Mouse (Mus musculus) myocyte (in vitro differentiated cells): Measurements from ENCODE around the gene Mrpl54.

Experiments
- CEBPB ChIP-seq: IDR thresholded peaks from 2 replicates; pipeline ENCODE4 v1.6.1; 2011; ENCODE audit warnings: mild to moderate bottlenecking, moderate library complexity; ENCODE audit not compliant: poor library complexity, insufficient read depth, severe bottlenecking
- MYOG ChIP-seq, 3 experiments: IDR thresholded peaks; one replicate each; pipeline ENCODE4 v1.6.1; 2011; ENCODE audit warnings: control low read depth in 2 of 3, low read depth in 2 of 3, mild to moderate bottlenecking in 2 of 3; ENCODE audit not compliant: insufficient read length in 2 of 3, control insufficient read depth in 1 of 3, insufficient read depth in 1 of 3
- POLR2A ChIP-seq: IDR thresholded peaks from one replicate; pipeline ENCODE4 v1.6.1; 2011; ENCODE audit warnings: low read depth, mild to moderate bottlenecking, control low read depth, moderate library complexity; ENCODE audit not compliant: insufficient read length
- POLR2AphosphoS2 ChIP-seq: IDR thresholded peaks from one replicate; pipeline ENCODE4 v1.6.1; 2011; ENCODE audit warnings: low read depth, control low read depth; ENCODE audit not compliant: insufficient read length
- TCF12 ChIP-seq: IDR thresholded peaks from one replicate; pipeline ENCODE4 v1.6.1; 2011; ENCODE audit warnings: mild to moderate bottlenecking, control low read depth; ENCODE audit not compliant: poor library complexity, insufficient read depth, severe bottlenecking
- USF1 ChIP-seq: IDR thresholded peaks from one replicate; pipeline ENCODE4 v1.6.1; 2011; ENCODE audit warnings: low read depth, mild to moderate bottlenecking, control low read depth, moderate library complexity

DNA sequence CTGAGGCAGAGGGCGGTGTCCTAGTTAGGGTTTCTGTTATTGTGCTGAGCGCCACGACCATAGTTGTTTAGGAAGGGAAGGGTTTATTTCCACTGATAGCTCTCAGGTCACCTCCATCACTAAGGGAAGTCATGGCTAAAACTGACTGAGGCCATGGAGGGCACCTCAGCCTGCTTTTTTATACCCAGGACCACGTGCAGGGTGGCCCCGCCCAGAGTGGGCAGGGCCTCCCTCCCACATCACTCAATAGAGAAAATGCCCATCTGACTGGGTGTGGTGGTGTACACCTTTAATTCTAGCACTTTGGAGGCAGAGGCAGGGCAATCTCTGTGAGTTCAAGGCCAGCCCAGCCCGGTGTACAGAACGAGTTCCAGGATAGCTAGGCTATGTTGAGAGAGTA is 47.5 kb upstream of the Mrpl54 start:
- TF ChIP-seq POLR2A (no peak), CEBPB (no peak), POLR2AphosphoS2 (no peak), USF1 (peak; percentile 32), TCF12 (no peak), MYOG (IDR thresholded peaks at IDR 0.05; ENCODE audit: control insufficient read depth in 1 of 3, insufficient read depth in 1 of 3, insufficient read length in 2 of 3, low read depth in 2 of 3) (no peak)
